Mouse (Mus musculus) forebrain, embryonic 11.5 days (tissue): ENCODE data around the gene Epha1. TPM values are rescaled to one million over a fixed set of nuclear protein-coding genes. Genes with fewer than 3 reads are reported as not detected.

Experiments used
- ATAC-seq: fragments of 200-750 bp; cut with Nextera tagmentation; replicated peaks from 2 replicates; pipeline ENCODE4 v1.8.0; 2017; ENCODE audit warnings: moderate TSS enrichment; ENCODE audit not compliant: low FRiP score
- DNase-seq: peaks from one replicate; pipeline ENCODE4 v3.0.0-alpha.2; 2017; ENCODE audit warnings: low spot score
- H3K27ac ChIP-seq: fragments of 300-500 bp; sonication (generic); 2 replicates; pipeline ENCODE4 v1.5.1; 2014; ENCODE audit warnings: low read depth, low read length
- H3K27me3 ChIP-seq: fragments of 300-500 bp; sonication (generic); 2 replicates; pipeline ENCODE4 v1.6.1; 2014; ENCODE audit warnings: mild to moderate bottlenecking, low read length, mixed read lengths; ENCODE audit not compliant: control insufficient read depth, insufficient read depth
- H3K36me3 ChIP-seq: fragments of 300-500 bp; sonication (generic); 2 replicates; pipeline ENCODE4 v1.6.1; 2014; ENCODE audit warnings: mild to moderate bottlenecking, low read length, moderate library complexity, mixed read lengths; ENCODE audit not compliant: control insufficient read depth, insufficient read depth
- H3K4me1 ChIP-seq: fragments of 300-500 bp; sonication (generic); replicated peaks from 2 replicates; pipeline ENCODE4 v1.6.1; 2014; ENCODE audit warnings: low read length, mixed read lengths; ENCODE audit not compliant: control insufficient read depth, insufficient read depth
- H3K4me2 ChIP-seq: fragments of 300-500 bp; sonication (generic); 2 replicates; pipeline ENCODE4 v1.6.1; 2014; ENCODE audit warnings: low read depth, mild to moderate bottlenecking, low read length, moderate library complexity, mixed read lengths; ENCODE audit not compliant: severe bottlenecking
- H3K4me3 ChIP-seq: fragments of 300-500 bp; sonication (generic); 2 replicates; pipeline ENCODE4 v1.5.1; 2014; ENCODE audit warnings: low read depth, low read length
- H3K9ac ChIP-seq: fragments of 300-500 bp; sonication (generic); 2 replicates; pipeline ENCODE4 v1.6.1; 2014; ENCODE audit warnings: low read length
- H3K9me3 ChIP-seq: fragments of 300-500 bp; sonication (generic); 2 replicates; pipeline ENCODE4 v1.6.1; 2016; ENCODE audit warnings: low read length, mixed read lengths; ENCODE audit not compliant: control insufficient read depth
- WGBS: fragments of 180-500 bp; shearing (Covaris S2); extraction: QIAGEN DNeasy Blood & Tissue Kit; methylation state at CpG from one replicate; pipeline ENCODE4 v1.1.7; 2014; 5-methylcytosine and 5-hydroxymethylcytosine counted together
- polyA plus RNA-seq: library from polyadenylated mRNA; unstranded; fragments of >200 nt; fragmentation: Nextera tagmentation; extraction: Ambion mirVana; gene quantifications from 2 replicates; pipeline ENCODE4 v1.2.1, GENCODE M21; 2014

Gene Epha1
- polyA plus RNA-seq, 1 experiment from 2014 or later = 0.27 TPM

- ATAC-seq (no peak), DNase-seq (no peak)
- Histone ChIP-seq H3K4me1 (peaks cover 2% of the 10 kb centered on the region; the same call in 1 of the 2 replicates), H3K9ac (no peak overlapping the region), H3K4me3 (no peak overlapping the region), H3K4me2 (no peak overlapping the region), H3K27ac (no peak overlapping the region), H3K9me3 (no peaks in the 10 kb centered on the region), H3K36me3 (peaks cover 8% of the 10 kb centered on the region; the same call in 1 of the 2 replicates), H3K27me3 (no peaks in the 10 kb centered on the region)
- 79% methylated on average over 11 of the region's 11 CpGs for WGBS
These were observed 18.7 kb downstream of the Epha1 start for GRCm38 (mm10) chr6:42354076-42355019.

- no peak overlapping the region for H3K9ac ChIP-seq
- no peak overlapping the region for H3K4me3 ChIP-seq
- no peaks in the 10 kb centered on the region for H3K9me3 ChIP-seq
- no peaks in the 10 kb centered on the region for H3K27me3 ChIP-seq
- DNase-seq (no peak), ATAC-seq (no peak)
- H3K27ac ChIP-seq = no peak overlapping the region
- H3K4me2 ChIP-seq = no peak overlapping the region
- peaks cover 8% of the 10 kb centered on the region; the same call in 1 of the 2 replicates for H3K36me3 ChIP-seq
- peaks cover 5% of the 10 kb centered on the region for H3K4me1 ChIP-seq
- 84% methylated on average over 8 of the region's 8 CpGs for WGBS
These were observed 19.9 kb downstream of the Epha1 start for GRCm38 (mm10) chr6:42353180-42353579.

GRCm38 (mm10) chr6:42352486-42352846, 20.6 kb downstream of the Epha1 start:
- peaks cover 6% of the 10 kb centered on the region; the same call in 1 of the 2 replicates for H3K36me3 ChIP-seq
- H3K4me2 ChIP-seq = no peak overlapping the region
- H3K27me3 ChIP-seq = no peaks in the 10 kb centered on the region
- no peak overlapping the region for H3K4me3 ChIP-seq
- H3K9me3 ChIP-seq = no peaks in the 10 kb centered on the region
- DNase-seq (no peak), ATAC-seq (no peak)
- 95% methylated on average over 1 of the region's 1 CpGs for WGBS
- no peak overlapping the region for H3K9ac ChIP-seq
- peaks cover 5% of the 10 kb centered on the region for H3K4me1 ChIP-seq
- no peak overlapping the region for H3K27ac ChIP-seq

GRCm38 (mm10) chr6:42351776-42352485, 21.1 kb downstream of the Epha1 start:
- no peak for ATAC-seq
- Histone ChIP-seq H3K4me3 (no peak overlapping the region), H3K27ac (no peak overlapping the region), H3K27me3 (no peaks in the 10 kb centered on the region), H3K9me3 (no peaks in the 10 kb centered on the region), H3K4me1 (peaks cover 5% of the 10 kb centered on the region), H3K36me3 (peaks cover 6% of the 10 kb centered on the region; the same call in 1 of the 2 replicates), H3K4me2 (no peak overlapping the region), H3K9ac (no peak overlapping the region)
- 90% methylated on average over 7 of the region's 7 CpGs for WGBS
- no peak for DNase-seq

- H3K27me3 ChIP-seq = no peaks in the 10 kb centered on the region
- WGBS = 47% methylated on average over 13 of the region's 13 CpGs
- peak overlapping the region; percentile 77 for H3K4me2 ChIP-seq
- no peak overlapping the region for H3K27ac ChIP-seq
- DNase-seq (peak; percentile 64), ATAC-seq (no peak)
- H3K4me1 ChIP-seq = peaks cover 5% of the 10 kb centered on the region
- peak overlapping the region; percentile 77 for H3K4me3 ChIP-seq
- peaks cover 3% of the 10 kb centered on the region; the same call in 1 of the 2 replicates for H3K36me3 ChIP-seq
- H3K9ac ChIP-seq = peak overlapping the region; percentile 89
- H3K9me3 ChIP-seq = no peaks in the 10 kb centered on the region
These were observed 21.9 kb downstream of the Epha1 start for GRCm38 (mm10) chr6:42350968-42351775.

GRCm38 (mm10) chr6:42350021-42350967, 22.8 kb downstream of the Epha1 start:
- peaks cover 5% of the 10 kb centered on the region for H3K4me1 ChIP-seq
- no peaks in the 10 kb centered on the region for H3K27me3 ChIP-seq
- no peaks in the 10 kb centered on the region for H3K9me3 ChIP-seq
- peak overlapping the region; percentile 77 for H3K4me3 ChIP-seq
- peak overlapping the region; percentile 77 for H3K4me2 ChIP-seq
- peak overlapping the region; percentile 89 for H3K9ac ChIP-seq
- WGBS = under 1% methylated on average over 72 of the region's 72 CpGs
- H3K36me3 ChIP-seq = no peaks in the 10 kb centered on the region
- peak overlapping the region; percentile 87 for H3K27ac ChIP-seq
- DNase-seq (peak; percentile 82), ATAC-seq (peak; percentile 54)

- ATAC-seq = peak; percentile 94
These were observed 23.5 kb downstream of the Epha1 start, which contains the start of gene Zyx for GRCm38 (mm10) chr6:42349426-42350020. Gene Zyx, plus strand, starts transcription at chr6:42349630.

More at GRCm38 (mm10) chr6:42349426-42350020, 23.5 kb downstream of the Epha1 start, which contains the start of gene Zyx:
- Histone ChIP-seq H3K9me3 (no peaks in the 10 kb centered on the region), H3K9ac (peak within 1 kb of the TSS; percentile 89), H3K4me2 (peak within 1 kb of the TSS; percentile 77), H3K36me3 (no peaks in the 10 kb centered on the region), H3K27ac (peak within 1 kb of the TSS; percentile 87), H3K4me3 (peak within 1 kb of the TSS; percentile 77), H3K27me3 (no peaks in the 10 kb centered on the region), H3K4me1 (peaks cover 5% of the 10 kb centered on the region)
- WGBS = under 1% methylated on average over 26 of the region's 36 CpGs
- DNase-seq = peak; percentile 95
